Mouse (Mus musculus): Measurements from ENCODE around the gene Pdcd1.
"Not testable (repeated sequence)": the region's sequence is repeated elsewhere in the genome, so short reads cannot be mapped to it uniquely, and the experiment has no call there.

The Pdcd1 gene

DNA sequence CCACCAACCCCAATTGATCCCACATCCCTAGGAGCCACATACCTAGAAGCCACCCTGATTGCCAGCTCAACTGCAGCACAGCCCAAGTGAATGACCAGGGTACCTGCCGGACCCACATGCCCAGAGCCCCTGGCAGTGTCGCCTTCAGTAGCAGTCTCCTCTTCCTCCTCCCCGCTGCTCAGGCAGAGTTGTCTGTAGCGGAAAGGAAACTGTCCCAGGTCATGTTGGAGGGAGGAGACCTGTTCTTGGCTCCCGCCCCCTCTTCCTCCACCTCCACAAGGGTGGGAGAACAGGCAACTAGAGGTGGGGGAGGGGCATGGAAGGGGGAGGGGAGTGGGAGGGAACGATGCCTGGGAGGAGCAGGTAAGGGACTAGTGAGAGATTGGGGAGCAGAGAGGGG is at the start of gene Pdcd1:
Gene Pdcd1, minus strand, starts transcription at position 181 of the 400 bp plus-strand sequence.
- peak; percentile 62 for DNase-seq (ENCODE audit: low read depth)

DNA sequence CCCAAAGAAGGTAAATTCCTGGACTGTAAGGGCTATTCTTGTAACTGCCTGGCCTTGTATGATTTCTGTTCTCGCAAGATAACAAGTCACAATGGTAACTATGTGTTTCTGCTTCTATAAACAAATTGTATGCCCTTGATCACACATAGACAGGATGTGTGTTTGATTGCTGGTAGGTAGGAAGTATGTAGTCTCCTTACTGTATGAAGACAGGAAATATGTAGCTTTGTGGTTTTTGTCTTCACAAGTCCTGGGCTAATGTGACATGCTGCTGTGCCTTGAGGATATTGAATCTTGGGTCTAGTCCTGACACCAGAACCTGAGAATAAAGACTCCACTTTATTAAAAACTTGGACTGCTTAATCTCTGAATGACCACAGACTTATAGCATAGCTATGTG is 39.4 kb upstream of the Pdcd1 start:
- peak; percentile 83 for DNase-seq (ENCODE audit: low read depth)

DNA sequence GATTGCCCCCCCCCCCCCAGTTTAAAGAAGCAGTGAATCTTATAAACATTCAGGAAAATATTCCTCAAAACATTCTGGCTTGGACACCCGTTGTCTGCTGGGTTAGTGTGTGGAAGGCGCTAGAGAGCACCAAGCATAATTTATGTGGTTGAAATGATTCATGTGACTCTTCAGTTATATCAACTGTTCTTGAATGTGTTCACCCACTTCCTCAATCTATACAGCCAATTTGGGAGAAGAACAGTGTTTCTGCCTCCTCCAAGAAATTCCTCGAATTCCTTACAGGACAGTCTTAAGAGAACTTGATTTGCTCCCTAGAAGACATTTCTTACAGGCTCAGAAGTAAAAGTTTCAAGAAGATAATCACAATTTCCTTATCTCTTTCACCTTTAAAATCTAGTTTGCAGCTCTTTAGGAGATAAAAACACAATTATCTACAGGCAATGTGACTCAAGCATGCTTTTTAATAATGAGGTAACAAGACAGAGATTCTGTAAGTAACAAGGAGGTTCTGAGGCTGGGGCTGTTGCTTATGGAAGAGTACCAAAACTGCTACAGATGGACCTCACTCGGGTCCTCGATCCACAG is 34.1 kb upstream of the Pdcd1 start:
- DNase-seq (ENCODE audit: low read depth), result no peak

DNA sequence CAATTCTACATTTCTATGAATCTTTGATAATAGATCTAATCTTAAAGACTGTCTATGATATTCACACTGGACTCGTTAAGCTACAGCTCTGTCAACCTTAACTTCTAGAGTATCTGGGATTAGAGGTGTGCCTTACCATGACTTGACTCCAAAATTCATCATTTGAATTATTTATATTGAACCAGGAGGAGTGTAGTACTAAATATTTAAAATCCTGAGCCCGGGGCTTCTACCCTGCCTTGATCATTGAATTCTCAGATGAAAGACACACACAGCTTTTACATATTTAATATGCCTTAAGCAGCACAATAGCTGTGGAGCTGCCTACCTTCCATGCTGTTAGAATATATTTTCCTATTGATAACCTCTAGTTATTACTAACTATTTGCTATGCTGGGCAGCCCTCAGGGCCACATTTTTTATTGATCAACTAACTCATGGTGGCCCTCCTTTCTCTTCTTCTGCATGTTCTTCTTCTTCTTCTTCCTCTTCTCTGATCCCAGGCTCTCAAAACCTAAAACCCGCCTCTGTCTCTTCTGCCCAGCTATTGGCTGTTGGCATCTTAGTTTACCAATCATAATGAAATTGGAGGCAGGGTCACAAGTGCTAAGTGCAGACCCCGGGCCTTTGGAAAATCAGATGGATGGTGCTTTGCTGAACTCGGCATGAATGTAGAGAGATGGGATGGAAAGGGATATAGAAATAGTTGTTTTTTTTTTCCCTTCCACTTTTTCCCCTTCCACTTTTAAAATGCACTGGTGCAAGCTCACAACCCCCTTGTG is 33.2 kb upstream of the Pdcd1 start:
- DNase-seq (ENCODE audit: low read depth), result no peak

DNA sequence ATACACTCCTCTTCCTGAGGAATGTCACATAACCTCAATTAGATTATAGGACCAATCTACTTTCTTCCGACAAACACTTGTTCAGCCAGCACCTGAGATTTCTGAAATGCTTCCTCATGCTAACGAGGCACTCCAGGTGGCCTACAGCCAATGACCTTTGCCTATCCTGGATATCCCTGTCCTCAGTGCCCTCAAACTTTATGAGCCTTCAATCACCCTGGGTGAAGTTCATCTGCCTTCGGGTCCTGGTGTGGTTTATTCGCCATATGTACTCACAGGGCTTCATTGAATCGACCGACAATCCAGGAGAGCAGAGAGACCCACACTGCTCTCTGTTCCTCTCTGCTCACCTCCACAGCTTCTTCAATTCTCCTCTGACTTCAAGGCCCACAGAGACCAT is 29.4 kb upstream of the Pdcd1 start:
- no peak for DNase-seq (ENCODE audit: low read depth)

DNA sequence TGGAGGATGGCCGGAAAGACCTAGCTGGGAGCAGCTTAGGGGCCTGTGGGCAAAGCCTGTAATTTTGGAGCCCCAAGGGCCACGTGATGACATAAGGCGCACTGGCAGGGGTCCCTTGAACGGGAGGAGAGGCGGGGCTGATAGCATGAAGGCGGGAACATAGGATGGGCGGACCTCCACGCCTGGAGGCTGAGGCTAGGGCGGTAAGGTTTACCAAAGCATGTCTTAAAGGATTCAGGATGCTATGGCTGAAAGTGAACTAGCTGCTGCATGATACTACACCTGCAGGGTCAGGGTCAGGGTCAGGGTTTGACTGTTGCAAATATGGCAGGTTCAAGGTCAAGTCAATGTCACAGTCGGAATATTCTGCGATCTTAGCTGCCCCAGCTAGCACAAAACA is 28.8 kb upstream of the Pdcd1 start:
- DNase-seq (ENCODE audit: low read depth), result no peak

DNA sequence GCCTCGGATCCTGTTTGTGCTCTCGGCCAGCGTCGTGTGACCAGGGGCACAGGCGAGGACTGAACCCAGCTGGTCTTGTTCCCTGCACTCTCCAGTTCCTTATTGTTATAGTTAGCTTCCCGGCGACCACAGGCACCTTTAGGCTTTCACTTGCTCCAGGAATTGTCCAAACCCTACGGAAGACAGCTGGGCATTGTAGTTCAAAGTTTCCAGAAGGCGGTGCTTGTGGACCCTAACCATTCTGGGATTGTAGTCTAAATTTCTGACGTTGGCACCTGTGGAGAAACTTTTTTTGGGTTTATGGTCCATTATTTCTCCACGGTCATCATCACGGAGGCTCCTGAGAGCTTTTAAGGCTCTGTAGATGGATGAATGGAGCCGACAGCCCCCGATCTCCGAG is 28.4 kb upstream of the Pdcd1 start:
- no peak for DNase-seq (ENCODE audit: low read depth)

DNA sequence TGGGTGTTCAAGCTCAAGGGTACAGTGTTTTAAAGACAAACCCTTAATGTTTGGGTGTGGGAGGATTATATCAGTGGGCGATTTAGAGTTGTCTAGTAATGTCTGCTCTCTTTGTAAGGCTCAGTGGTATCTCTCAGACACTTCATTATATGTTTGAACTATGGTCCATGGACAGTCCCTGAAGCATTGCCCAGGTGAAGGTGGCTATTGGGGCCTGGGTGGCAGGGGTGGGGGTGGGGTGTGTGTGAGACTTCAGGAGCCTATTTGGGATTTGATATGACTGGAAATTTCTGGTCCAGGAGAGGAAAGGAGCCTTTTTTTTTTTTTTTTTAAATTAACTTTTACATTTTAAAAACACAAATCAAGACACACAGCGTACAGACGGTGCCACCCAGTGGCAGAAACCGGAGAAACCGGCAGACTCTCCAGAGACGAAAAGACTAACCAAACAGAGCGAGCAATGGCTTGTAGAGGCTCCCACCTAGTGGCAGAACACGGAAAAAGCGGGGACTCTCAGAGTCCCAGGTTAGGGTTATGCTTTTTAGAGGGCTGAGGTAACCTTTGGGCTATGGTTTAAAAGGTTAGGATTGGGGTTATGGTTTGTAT is 26.6 kb upstream of the Pdcd1 start:
- DNase-seq (ENCODE audit: low read depth), result peak; percentile 93

DNA sequence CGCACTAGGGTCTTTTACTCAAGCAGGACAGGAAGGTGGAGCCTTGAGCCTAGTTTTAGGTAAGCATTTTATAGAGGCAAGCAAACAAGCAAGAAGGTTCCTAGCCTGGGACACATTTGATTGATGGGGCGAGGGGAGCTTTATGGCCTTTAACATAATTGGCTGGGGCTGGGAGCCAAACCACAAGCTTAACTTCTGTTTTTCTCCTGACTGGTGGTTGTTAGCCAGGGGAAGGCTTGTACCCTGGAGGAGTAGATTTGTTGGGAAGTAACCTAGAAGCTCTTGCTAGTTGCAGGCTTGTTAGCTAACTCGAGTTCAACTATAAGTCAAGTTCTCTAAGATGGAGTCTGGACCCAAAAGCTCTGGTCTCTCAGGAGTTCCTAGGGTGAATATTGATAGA is 26.0 kb upstream of the Pdcd1 start:
- DNase-seq (ENCODE audit: low read depth), result no peak

DNA sequence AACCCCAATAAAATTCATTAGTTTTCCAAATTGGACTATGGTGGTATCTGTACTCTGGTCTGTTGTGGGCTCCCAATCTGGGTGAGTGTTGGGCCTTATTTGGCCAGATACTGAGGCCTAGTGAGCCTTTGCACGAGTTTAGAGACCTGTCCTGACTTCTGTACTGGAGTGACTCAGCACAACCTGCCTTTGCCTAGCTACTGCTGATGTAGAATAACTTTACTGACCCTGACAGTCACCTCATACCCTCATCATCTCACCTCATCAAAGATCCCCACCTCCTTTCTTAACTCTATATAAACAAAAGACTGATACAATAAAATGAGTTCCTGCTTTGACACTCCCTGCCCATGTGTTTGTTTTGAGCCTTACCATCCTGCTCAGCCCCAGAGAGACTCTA is 24.3 kb upstream of the Pdcd1 start:
- no peak for DNase-seq (ENCODE audit: low read depth)

DNA sequence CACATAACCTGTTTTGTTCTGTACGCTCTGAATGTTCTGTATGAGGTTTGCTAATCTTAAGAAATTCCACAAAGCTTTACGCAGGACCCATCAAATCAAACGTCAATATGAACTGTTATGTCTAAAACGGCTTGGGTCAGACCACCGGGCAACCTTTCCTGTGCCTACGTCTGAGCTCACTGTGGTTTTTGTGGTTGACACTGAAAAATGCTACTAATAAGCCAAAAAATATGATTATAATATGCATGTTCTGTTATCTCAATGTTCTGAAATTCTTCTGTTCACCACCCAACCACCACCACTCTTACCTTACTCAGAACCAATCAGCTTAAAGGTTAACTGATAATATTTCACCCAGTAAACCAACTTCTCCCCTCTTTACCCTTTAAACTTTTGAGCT is 22.4 kb upstream of the Pdcd1 start:
- no peak for DNase-seq (ENCODE audit: low read depth)

DNA sequence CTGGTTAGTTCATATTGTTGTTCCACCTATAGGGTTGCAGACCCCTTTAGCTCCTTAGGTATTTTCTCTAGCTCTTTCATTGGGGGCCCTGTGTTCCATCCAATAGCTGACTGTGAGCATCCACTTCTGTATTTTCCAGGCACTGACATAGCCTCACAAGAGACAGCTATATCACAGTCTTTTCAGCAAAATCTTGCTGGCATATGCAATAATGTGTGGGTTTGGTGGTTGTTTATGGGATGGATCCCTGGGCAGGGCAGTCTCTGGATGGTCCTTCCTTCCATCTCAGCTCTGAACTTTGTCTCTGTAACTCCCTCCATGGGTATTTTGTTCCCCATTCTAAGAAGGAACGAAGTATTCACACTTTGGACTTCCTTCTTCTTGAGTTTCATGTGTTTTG is 5.9 kb upstream of the Pdcd1 start:
- DNase-seq (ENCODE audit: low read depth), result not testable (repeated sequence)

DNA sequence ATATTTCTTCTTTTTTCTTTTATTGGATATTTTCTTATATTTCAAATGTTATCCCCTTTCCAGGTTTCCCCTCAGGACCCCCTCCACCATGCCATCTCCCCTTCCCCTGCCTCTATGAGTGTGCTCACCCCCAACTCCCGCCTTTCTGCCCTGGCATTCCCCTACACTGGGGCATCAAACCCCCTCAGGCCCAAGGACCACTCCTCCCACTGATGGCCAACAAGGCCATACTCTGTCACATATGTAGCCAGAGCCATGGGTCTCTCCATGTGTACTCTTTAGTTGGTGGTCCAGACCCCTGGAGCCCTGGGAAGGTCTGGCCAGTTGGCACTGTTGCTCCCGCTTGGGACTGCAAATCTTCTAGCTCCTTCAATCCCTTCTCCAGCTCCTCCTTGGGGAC is 5.0 kb upstream of the Pdcd1 start:
- DNase-seq (ENCODE audit: low read depth), result no peak

DNA sequence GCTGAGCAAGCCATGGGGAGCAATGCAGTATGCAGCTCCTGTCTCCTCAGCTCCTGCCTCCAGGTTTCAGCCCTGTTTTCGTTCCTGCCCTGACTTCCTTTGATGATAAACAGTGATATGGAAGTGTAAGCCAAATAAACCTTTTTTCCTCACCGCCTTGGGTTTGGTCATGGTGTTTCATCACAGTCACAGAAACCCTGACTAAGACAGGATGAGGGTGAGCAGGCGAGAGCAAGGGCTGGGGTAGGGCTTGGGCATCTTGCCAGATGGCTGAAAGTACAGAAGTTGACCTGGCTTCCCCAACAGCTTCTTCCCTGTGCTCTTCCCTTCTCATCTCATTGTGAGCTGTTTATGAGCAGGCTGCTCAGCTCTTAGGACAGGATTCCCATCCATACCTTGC is 3.6 kb upstream of the Pdcd1 start:
- DNase-seq (ENCODE audit: low read depth), result no peak

DNA sequence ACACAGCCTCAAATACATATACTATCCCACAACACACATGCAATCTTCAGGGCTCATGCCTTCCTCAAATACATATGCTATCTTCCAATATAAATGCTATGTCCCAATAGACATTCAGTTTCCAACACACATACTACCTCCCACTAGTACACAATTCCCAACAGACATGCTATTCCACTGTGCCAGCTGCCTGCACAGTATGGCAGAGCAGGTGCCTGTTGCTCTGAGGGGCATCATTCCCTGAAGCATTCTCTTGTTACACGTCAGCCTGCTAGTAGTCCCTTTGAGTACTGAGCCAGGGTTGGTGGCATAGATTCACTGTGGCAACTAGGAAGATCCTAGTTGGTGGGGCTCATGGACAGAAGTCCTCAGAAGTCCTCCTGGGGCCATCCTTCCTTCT is 2.1 kb upstream of the Pdcd1 start:
- no peak for DNase-seq (ENCODE audit: low read depth)

DNA sequence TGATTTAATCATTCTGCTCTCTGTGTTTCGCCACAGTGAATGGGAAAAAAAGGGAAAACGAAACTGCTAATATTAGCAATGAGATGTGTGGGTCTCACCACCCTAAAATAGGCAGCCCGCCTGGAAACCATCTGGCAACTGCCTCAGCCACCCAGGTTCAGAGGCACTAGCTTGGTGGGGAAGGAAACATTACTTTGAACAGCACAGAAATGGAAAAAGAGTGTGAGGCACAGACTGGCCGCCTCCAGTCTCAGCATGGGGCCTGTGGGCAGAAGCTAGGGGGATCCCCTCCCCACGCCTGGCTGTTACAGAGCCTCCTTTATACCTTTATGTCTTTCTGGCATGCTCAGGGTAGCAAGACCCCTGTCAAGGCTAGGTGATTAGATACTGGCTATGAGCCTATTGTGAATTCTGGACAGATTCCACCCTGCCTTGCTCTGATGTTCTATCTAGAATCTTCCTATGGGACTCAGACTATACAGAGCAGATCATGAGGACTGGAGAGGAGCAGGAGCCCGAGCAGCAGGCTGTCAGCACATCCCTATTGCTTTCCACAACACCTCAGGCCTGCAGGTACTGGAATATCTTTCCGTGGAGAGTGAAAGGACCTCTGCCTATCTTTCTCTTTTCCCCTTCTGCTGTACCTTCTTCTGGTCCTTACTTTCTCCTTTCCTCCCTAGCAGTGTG is 1.3 kb upstream of the Pdcd1 start:
- peak; percentile 50 for DNase-seq (ENCODE audit: low read depth)

DNA sequence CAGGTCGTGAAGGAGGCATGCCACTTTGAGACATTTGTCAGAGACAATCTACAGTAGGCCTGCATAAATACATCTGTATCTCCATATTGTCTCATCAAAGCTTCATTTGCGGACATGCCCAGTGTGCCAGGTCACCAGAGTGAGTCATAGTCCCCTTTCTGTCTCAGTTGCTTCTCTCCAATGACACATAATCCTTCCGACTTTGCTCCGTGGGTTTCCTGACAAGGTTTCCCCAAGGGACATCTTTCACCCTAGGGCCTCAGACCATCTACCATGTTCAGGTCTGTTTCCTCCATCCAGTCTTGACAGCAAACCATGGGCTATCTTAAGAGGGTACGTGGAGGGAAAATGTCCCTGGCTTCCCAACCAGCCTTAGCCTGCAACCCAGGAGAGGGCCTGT is 1.2 kb downstream of the Pdcd1 start:
- no peak for DNase-seq (ENCODE audit: low read depth)

DNA sequence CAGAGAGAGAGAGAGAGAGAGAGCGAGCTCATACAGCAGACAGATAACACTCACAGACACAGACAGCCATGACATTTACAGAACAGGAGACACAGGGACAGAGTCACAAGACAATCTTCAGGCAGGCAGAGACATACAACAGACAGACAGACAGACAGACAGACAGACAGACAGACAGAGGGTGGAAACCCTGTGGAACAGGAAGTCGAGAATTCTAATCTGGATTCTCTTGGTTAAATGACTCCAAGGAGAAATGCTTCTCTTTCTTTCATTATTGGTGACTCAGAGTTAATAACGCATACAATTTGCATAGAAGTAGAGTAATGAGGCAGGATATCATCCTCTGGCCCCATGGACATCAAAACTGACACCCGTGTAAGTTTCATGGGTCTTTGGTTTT is 5.8 kb downstream of the Pdcd1 start:
- DNase-seq (ENCODE audit: low read depth), result no peak

DNA sequence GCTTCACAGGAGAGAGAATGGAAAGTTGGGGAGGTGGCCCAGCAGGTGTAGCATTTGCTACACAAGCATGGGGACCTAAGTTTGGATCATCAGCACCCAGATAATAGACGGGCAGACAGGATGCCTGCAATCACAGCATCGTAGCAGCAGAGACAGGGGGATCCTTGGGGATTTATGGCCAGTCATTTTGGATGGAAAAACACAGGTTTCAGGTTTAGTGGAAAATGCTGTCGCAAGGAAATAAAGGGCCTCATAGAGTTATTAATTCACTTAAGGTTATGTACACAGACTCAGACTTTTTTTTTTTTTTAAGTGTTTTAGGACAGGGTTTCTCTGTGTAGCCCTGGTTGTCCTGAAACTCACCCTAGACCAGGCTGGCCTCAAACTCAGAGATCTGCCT is 6.8 kb downstream of the Pdcd1 start:
- DNase-seq (ENCODE audit: low read depth), result no peak

DNA sequence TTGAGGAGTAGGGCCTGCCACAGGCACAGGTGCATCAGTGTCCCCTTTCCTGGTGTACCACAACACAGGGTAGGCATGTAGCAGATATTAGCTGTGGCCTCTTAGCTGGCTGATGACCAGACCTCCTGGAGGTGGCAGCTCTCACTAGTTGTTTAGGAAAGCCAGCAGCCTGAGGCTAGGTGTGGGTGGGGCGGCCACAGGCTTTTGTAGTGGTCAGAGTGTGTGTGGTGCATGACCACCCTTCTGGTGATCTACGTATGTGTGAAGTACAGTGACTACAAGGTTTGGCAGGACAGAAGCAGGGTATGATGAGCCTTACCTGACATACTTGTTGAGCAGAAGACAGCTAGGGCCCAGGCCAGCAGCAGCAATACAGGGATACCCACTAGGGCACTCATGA is 12.0 kb downstream of the Pdcd1 start:
- no peak for DNase-seq (ENCODE audit: low read depth)

DNA sequence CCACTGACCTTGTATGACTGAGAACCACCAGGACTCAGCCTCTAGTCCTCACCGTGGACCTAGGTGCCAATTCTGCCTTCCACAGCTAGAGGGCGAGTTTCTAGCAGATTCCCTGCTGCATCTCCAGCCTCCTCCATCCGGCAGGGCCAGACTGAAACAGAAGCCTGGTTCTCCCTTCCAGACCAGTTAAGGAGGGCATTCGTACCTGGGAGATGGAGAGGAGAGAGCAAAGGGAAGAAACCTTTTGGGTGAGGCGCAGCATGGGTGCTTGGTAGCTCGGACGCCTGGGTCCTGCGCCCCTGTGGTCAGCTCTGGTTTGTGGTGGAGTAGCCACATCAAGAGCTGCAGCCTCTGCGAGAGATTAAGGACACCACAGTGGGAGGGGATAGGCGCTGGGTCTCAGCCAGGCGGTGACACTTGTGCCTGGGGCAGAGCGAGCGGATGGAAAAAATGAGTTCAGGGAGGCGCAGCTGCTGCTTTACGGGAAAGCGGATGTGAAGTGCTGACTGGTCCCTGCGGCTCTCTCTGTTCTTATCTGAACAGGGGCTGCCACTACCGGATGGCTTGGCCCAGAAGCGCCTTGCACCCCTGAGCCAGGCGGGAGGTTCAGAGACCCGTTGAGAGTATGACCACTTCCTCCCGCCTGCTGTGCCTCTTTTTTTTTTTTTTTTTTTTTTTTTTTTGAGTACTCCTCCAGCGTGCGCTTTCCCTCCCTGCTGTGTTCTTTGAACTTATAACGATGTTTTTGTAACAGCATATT is 17.2 kb downstream of the Pdcd1 start:
- DNase-seq (ENCODE audit: low read depth), result peak; percentile 94

DNA sequence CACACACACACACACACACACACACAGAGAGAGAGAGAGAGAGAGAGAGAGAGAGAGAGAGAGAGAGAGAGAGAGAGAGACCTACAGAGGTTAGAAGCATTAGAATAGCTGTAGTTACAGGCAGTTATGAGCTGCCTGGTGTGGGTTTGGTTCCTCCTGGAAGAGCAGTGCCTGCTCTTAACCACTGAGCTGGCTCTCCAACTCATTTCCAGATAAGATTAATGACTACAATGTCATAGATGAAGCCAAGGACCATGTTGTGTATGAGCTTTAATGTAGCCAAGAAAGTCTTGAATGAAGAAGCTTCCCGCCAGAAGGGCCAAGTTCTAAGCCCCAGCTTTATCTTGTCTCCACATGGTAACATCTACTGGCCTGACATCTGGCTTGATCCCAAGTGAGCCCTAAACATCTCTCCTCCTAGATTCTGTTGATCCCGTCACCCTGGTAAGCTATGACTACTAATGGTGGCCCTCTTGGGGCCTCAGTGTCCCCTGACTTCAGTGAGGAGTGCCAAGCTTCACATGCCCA is 19.2 kb downstream of the Pdcd1 start:
- no peak for DNase-seq (ENCODE audit: low read depth)

Data from naive thymus-derived CD4-positive, alpha-beta T cell, adult 2 months (primary cell).